12 mouse cellular contexts compared by ENCODE assay signal in the genomic region with DNA sequence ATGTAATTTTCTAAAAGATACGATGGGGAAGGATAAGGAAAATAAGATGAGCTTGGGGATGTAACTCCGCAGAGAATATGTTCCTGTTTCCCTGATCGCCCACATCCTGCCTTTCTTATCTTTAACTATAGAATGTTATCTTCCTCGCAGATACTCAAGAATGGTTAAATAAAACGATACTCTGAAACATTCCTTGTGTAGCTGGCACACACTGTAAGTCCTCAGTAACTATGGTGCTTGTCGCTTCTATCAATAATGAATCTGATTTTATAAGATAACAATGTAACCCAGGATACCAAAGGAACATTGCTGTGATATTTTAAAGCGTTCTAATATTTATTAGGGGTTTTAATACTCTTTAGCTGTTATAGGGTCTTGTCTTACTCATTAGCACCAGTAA.
"Had no signal": no experiment of that assay in that cellular context is flagged by ENCODE, and none has a peak within 500 bp of the region (broad histone marks: within the 10 kb centered on the region; RNA-seq: fewer than 3 reads in every experiment).

No protein-coding gene starts in this region.

- DNase-seq: retina, postnatal 1 day; right cerebral cortex, adult 18-20 months; right cerebral cortex, postnatal 14 days; right cerebral cortex, postnatal 25 days; right cerebral cortex, postnatal 4 days; spleen, adult 18-20 months; thymus, adult 18-20 months; thymus, adult 2 months; thymus, postnatal 14 days; thymus, postnatal 25 days; thymus, postnatal 36 days; thymus, postnatal 4 days had no signal
